Mouse (Mus musculus) embryonic facial prominence, embryonic 10.5 days (tissue): ENCODE measurements around the gene Amacr. TPM values are rescaled to one million over a fixed set of nuclear protein-coding genes. Genes with fewer than 3 reads are reported as not detected.

ENCODE experiments used
- DNase-seq: peaks from one replicate; pipeline ENCODE4 v3.0.0-alpha.2; 2017; ENCODE audit warnings: low spot score
- H3K27ac ChIP-seq: fragments of 300-500 bp; sonication (generic); replicated peaks from 2 replicates; pipeline ENCODE4 v1.5.1; 2016; ENCODE audit warnings: mild to moderate bottlenecking
- H3K27me3 ChIP-seq: fragments of 300-500 bp; sonication (generic); replicated peaks from 2 replicates; pipeline ENCODE4 v1.6.1; 2016; ENCODE audit warnings: low read depth, mild to moderate bottlenecking; ENCODE audit not compliant: poor library complexity, severe bottlenecking
- H3K36me3 ChIP-seq: fragments of 300-500 bp; sonication (generic); replicated peaks from 2 replicates; pipeline ENCODE4 v1.6.1; 2016; ENCODE audit warnings: mild to moderate bottlenecking, moderate library complexity
- H3K4me1 ChIP-seq: fragments of 300-500 bp; sonication (generic); 2 replicates; pipeline ENCODE4 v1.6.1; 2016
- H3K4me3 ChIP-seq: fragments of 300-500 bp; sonication (generic); 2 replicates; pipeline ENCODE4 v1.5.1; 2016; ENCODE audit warnings: mild to moderate bottlenecking, moderate library complexity
- H3K9me3 ChIP-seq: fragments of 300-500 bp; sonication (generic); 2 replicates; pipeline ENCODE4 v1.6.1; 2016; ENCODE audit warnings: mild to moderate bottlenecking
- WGBS: fragments of 180-500 bp; shearing (Covaris S2); methylation state at CpG from one replicate; pipeline ENCODE4 v1.1.7; 2016; 5-methylcytosine and 5-hydroxymethylcytosine counted together
- polyA plus RNA-seq: library from polyadenylated mRNA; unstranded; fragments of >200 nt; fragmentation: Nextera tagmentation; extraction: Ambion mirVana; gene quantifications from 2 replicates; pipeline ENCODE4 v1.2.1, GENCODE M21; 2016

Gene Amacr
- polyA plus RNA-seq, 1 experiment from 2014 or later = 14.7 TPM

DNA sequence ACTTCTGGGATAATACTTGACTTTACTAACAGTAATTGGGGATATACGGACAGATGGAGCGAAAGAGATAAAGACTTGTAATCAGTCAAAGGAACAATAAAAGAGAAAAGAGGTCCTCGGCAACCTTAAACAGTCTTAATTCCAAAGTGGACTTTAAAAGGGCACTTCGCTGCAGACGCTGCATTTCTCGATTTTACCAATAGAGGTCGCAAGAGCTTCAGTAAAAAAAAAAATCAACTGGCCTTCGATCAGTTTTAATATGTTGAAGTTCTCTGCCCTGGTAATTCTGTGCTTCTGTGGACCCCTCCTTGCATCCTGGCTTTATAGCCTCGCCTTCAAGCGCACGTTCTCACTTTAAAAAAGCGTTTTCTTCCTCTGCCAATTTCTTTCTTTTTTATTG, 56.9 kb downstream of the Amacr start:
- Histone ChIP-seq H3K27me3 (peaks cover 63% of the 10 kb centered on the region), H3K4me1 (peaks cover 27% of the 10 kb centered on the region), H3K27ac (no peak overlapping the region), H3K9me3 (no peaks in the 10 kb centered on the region), H3K36me3 (no peaks in the 10 kb centered on the region), H3K4me3 (no peak overlapping the region)
- 3% methylated on average over 12 of the region's 12 CpGs for whole genome bisulfite sequencing
- DNase-seq = peak; percentile 57

DNA sequence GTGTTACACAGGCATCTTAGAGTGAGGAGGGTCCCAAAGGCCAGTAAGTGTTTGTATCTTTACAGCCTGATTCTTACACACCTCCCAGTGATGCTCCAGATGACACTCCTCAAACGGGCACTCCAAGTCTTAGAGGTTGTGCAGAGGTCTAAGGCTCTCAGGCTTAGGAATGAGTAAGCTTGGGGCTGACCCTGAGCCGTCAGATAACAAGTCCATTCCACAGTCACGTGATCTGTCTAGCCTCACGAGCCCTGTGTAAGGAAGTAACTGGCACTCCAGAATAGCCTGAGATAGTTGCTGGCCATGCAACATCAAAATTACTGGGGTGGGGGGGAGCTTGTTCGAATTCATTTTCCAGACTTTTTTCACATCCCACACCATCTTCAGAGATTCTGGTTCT, 58.5 kb downstream of the Amacr start:
- Histone ChIP-seq H3K27me3 (peaks cover 48% of the 10 kb centered on the region), H3K36me3 (no peaks in the 10 kb centered on the region), H3K9me3 (no peaks in the 10 kb centered on the region), H3K4me3 (no peak overlapping the region), H3K27ac (no peak overlapping the region; the same call in 1 of the 2 replicates), H3K4me1 (peaks cover 27% of the 10 kb centered on the region)
- DNase-seq = no peak
- 62% methylated on average over 5 of the region's 5 CpGs for WGBS

DNA sequence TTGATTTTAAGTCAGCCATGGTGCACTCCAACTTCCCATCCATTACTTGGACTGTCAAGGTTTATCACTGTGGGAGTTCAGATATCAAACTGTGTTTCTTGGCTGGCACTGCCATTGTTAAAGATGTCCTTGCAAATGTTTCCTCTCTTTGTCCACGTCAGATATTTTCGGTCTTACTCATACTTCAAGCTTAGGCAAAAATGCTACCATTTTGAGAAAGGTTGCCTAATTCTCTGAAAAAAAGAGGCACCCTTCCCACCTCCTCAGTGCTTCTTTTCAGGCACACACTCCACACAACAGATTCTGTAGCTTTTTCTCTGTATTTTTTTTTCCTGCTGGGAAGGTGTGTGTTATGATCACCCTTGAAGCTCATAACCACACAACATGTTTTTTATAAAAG, 59.7 kb downstream of the Amacr start:
- no peaks in the 10 kb centered on the region for H3K36me3 ChIP-seq
- DNase-seq = no peak
- H3K27ac ChIP-seq = no peak overlapping the region
- peaks cover 36% of the 10 kb centered on the region for H3K27me3 ChIP-seq
- no peak overlapping the region for H3K4me3 ChIP-seq
- H3K4me1 ChIP-seq = peaks cover 20% of the 10 kb centered on the region
- WGBS = 95% methylated on average over 2 of the region's 2 CpGs
- no peaks in the 10 kb centered on the region for H3K9me3 ChIP-seq

DNA sequence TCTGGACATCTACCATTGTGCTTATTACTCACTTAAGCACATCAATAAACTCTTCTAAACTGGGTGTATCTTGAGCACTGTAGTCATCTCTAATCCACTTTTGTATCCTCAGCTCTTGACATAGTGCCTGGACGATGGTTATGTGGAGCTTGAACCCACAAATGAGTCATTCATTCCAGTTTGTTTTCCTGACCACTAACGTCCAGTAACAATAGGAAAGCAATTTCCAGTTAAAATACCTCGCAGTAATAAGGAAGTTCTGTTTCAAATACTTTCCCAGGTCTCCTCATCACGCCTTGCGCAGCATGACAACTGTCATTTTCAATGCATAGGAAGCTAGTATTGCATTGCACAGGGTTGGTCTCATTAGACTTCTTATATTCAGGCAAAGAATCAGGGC, 61.3 kb downstream of the Amacr start:
- H3K27ac ChIP-seq = no peak overlapping the region
- H3K4me3 ChIP-seq = no peak overlapping the region
- peaks cover 20% of the 10 kb centered on the region for H3K27me3 ChIP-seq
- no peak for DNase-seq
- H3K9me3 ChIP-seq = no peaks in the 10 kb centered on the region
- no peaks in the 10 kb centered on the region for H3K36me3 ChIP-seq
- 87% methylated on average over 5 of the region's 5 CpGs for WGBS
- H3K4me1 ChIP-seq = peaks cover 5% of the 10 kb centered on the region; the same call in 1 of the 2 replicates

Other genes with a start within 250 kb of the Amacr start
- gene C1qtnf3, start 29.4 kb upstream of the Amacr start, polyA plus RNA-seq = 0.26 and 0.27 TPM in 2 replicates
- gene Slc45a2, start 19.0 kb downstream of the Amacr start, polyA plus RNA-seq = 0.06 and 0.39 TPM in 2 replicates
- 0.67 and 0.80 TPM in 2 replicates for gene Rxfp3, start 56.2 kb downstream of the Amacr start, polyA plus RNA-seq
- gene Adamts12, start 83.0 kb downstream of the Amacr start, polyA plus RNA-seq = 1.8 TPM in 2 replicates